Mouse (Mus musculus): ENCODE results near the gene 1700023F06Rik. TPM values are rescaled to one million over a fixed set of nuclear protein-coding genes. Genes with fewer than 3 reads are reported as not detected.

The 1700023F06Rik gene
- polyA plus RNA-seq, 1 experiment from 2014 or later = 2.0 TPM

- Histone ChIP-seq H3K36me3 (no peaks in the 10 kb centered on the region), H3K4me2 (replicated peaks) (no peak overlapping the region), H3K9ac (no peak overlapping the region), H3K4me3 (replicated peaks) (no peak overlapping the region), H3K27me3 (peaks cover 46% of the 10 kb centered on the region), H3K4me1 (peaks cover 17% of the 10 kb centered on the region), H3K27ac (replicated peaks) (no peak overlapping the region), H3K9me3 (replicated peaks) (no peaks in the 10 kb centered on the region)
- 65% methylated on average over 6 of the region's 6 CpGs for WGBS
- no peak for ATAC-seq (ENCODE audit: insufficient number of reproducible peaks, low FRiP score, low TSS enrichment, low read depth)
Measured at GRCm38 (mm10) chr11:103172392-103173040, 35.8 kb downstream of the 1700023F06Rik start.

GRCm38 (mm10) chr11:103171703-103172391 lies 36.5 kb downstream of the 1700023F06Rik start:
- no peak overlapping the region for H3K4me2 ChIP-seq (replicated peaks)
- WGBS = 49% methylated on average over 9 of the region's 9 CpGs
- no peak overlapping the region for H3K9ac ChIP-seq

DNA sequence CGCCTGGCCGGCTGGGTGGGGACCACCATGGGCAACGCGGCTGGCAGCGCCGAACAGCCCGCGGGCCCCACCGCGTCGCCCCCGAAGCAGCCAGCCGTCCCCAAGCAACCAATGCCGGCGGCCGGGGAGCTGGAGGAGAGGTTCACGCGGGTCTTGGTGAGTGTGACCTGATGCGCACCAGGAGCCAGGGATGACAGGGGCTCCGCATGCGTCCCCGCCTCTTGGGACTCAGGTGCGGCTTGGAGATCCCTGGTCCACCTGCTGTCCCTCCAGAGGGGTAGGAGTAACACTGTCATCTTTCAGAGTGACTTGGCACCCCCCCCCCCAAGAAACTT lies 37.1 kb downstream of the 1700023F06Rik start:
- under 1% methylated on average over 23 of the region's 23 CpGs for WGBS
- peak overlapping the region; percentile 15 for H3K9ac ChIP-seq
- no peaks in the 10 kb centered on the region for H3K36me3 ChIP-seq
- no peaks in the 10 kb centered on the region for H3K9me3 ChIP-seq (replicated peaks)
- peaks cover 46% of the 10 kb centered on the region for H3K27me3 ChIP-seq
- H3K4me3 ChIP-seq (replicated peaks) = peak overlapping the region; percentile 54
- no peak overlapping the region for H3K27ac ChIP-seq (replicated peaks)
- no peak for ATAC-seq (ENCODE audit: insufficient number of reproducible peaks, low FRiP score, low TSS enrichment, low read depth)
- peaks cover 17% of the 10 kb centered on the region for H3K4me1 ChIP-seq
- H3K4me2 ChIP-seq (replicated peaks) = peak overlapping the region; percentile 97

More at GRCm38 (mm10) chr11:103171703-103172391, 36.5 kb downstream of the 1700023F06Rik start:
- ATAC-seq (ENCODE audit: insufficient number of reproducible peaks, low FRiP score, low TSS enrichment, low read depth) = no peak
- Histone ChIP-seq H3K4me1 (peaks cover 17% of the 10 kb centered on the region), H3K36me3 (no peaks in the 10 kb centered on the region), H3K9me3 (replicated peaks) (no peaks in the 10 kb centered on the region), H3K27me3 (peaks cover 46% of the 10 kb centered on the region), H3K27ac (replicated peaks) (no peak overlapping the region), H3K4me3 (replicated peaks) (peak overlapping the region; percentile 54)

DNA sequence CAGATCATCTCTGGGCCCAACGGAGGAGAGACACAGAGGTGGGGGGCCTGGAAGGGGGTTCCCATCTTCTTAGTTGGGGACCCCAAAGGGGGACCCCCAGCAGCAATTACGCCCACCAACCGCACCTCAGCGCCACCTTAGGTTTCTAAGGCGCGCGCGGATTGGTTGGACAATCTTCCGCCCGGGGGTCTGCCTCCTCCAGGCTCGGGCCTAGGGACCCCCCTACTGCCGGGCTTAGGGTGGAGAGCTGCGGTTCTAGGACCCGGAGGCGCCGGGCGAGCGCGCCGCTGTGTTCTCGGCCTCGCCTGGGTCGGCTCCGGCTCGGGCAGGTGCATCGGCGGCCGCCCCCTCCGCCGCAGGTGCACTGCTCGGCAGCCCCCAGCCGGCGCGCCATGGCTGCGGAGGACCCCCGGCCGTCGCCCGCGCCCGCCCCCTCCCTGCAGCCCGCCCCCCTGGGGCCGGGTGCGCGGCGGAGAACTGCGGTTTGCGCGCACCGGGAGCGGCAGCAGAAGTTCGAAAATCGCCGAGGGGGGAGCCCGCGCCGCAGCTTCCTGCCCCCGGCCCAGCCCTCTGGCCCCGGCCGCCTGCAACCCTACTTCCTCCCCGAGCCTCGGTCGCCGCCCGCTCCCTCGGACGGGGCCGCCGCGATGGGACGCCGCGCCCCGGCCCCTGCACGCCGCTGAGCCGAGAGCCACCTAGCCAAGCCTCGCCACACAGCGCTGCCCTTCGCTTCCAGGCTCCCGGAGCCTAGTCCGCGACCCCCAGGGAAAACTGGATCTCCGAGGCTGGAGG lies 37.7 kb downstream of the 1700023F06Rik start, which contains the start of gene Fmnl1:
Fmnl1 (plus strand) TSS at position 614 of the 792 bp plus-strand sequence.
- WGBS = 1% methylated on average over 72 of the region's 84 CpGs

DNA sequence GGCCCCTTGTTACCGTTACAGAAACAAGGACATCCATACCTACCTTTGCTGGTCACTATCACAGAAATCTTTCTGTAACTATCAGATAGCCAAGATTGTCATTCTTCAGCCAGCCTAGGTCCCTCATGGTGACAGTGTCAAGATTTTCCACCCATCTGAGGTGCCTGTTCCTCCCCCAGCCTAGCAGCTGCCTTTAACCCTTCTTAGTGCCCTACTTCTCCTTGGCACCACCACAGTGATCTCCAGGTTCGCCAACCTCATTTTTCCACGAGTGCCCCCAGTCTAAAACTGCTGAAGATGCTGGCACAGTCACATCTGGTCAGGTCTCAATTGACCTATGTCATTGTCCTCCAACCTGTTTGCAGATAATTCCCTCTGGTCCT lies 38.3 kb downstream of the 1700023F06Rik start:
- Histone ChIP-seq H3K4me1 (peaks cover 12% of the 10 kb centered on the region), H3K9ac (no peak overlapping the region), H3K27ac (replicated peaks) (no peak overlapping the region), H3K27me3 (peaks cover 46% of the 10 kb centered on the region), H3K9me3 (replicated peaks) (no peaks in the 10 kb centered on the region), H3K36me3 (no peaks in the 10 kb centered on the region), H3K4me2 (replicated peaks) (peak overlapping the region; percentile 97), H3K4me3 (replicated peaks) (peak overlapping the region; percentile 54)
- no peak for ATAC-seq (ENCODE audit: insufficient number of reproducible peaks, low FRiP score, low TSS enrichment, low read depth)
- WGBS = 52% methylated on average over 3 of the region's 3 CpGs

More for the DNA sequence above, 37.7 kb downstream of the 1700023F06Rik start, which contains the start of gene Fmnl1:
- ATAC-seq (ENCODE audit: insufficient number of reproducible peaks, low FRiP score, low TSS enrichment, low read depth) = 0 out of 2 replicates have a peak, but pooled peaks have one; percentile 36
- Histone ChIP-seq H3K4me2 (replicated peaks) (peak within 1 kb of the TSS; percentile 97), H3K4me1 (peaks cover 12% of the 10 kb centered on the region), H3K36me3 (no peaks in the 10 kb centered on the region), H3K27ac (replicated peaks) (no peak within 1 kb of the TSS), H3K9me3 (replicated peaks) (no peaks in the 10 kb centered on the region), H3K9ac (peak within 1 kb of the TSS; percentile 15), H3K27me3 (peaks cover 46% of the 10 kb centered on the region), H3K4me3 (replicated peaks) (peak within 1 kb of the TSS; percentile 54)

GRCm38 (mm10) chr11:103169664-103170063 lies 38.7 kb downstream of the 1700023F06Rik start:
- Histone ChIP-seq H3K27ac (replicated peaks) (no peak overlapping the region), H3K4me2 (replicated peaks) (no peak overlapping the region), H3K9ac (no peak overlapping the region), H3K4me1 (peaks cover 12% of the 10 kb centered on the region), H3K27me3 (peaks cover 46% of the 10 kb centered on the region), H3K36me3 (no peaks in the 10 kb centered on the region), H3K9me3 (replicated peaks) (no peaks in the 10 kb centered on the region), H3K4me3 (replicated peaks) (no peak overlapping the region)
- WGBS = 86% methylated on average over 5 of the region's 5 CpGs
- ATAC-seq (ENCODE audit: insufficient number of reproducible peaks, low FRiP score, low TSS enrichment, low read depth) = no peak

GRCm38 (mm10) chr11:103168690-103169390 lies 39.5 kb downstream of the 1700023F06Rik start:
- H3K27me3 ChIP-seq = peaks cover 46% of the 10 kb centered on the region
- H3K4me1 ChIP-seq = peaks cover 12% of the 10 kb centered on the region
- no peaks in the 10 kb centered on the region for H3K36me3 ChIP-seq
- no peak overlapping the region for H3K27ac ChIP-seq (replicated peaks)
- no peak overlapping the region for H3K9ac ChIP-seq
- ATAC-seq (ENCODE audit: insufficient number of reproducible peaks, low FRiP score, low TSS enrichment, low read depth) = no peak
- H3K4me3 ChIP-seq (replicated peaks) = no peak overlapping the region
- H3K4me2 ChIP-seq (replicated peaks) = no peak overlapping the region
- WGBS = 26% methylated on average over 9 of the region's 9 CpGs
- H3K9me3 ChIP-seq (replicated peaks) = no peaks in the 10 kb centered on the region

DNA sequence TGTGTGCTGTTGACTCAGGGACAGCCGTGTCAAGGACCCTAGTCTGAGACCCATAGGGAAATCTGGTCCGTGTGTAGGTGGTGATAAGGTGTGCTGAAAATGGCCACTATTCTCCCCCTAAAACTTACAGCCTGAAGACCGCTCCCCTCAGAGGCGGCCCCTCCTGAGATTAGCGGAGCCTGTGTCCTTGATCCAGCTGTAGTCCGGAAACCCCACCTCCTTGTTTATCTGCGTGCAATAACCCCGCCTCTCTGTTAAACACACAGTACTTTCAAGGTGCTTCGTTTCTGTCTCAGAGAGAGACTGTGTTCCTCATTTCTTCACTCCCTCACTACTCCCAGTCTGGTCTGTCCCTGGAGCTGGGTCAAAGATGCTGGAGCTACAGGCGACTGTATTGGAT lies 44.0 kb downstream of the 1700023F06Rik start:
- Histone ChIP-seq H3K27me3 (peaks cover 9% of the 10 kb centered on the region), H3K27ac (replicated peaks) (no peak overlapping the region), H3K9ac (no peak overlapping the region), H3K36me3 (no peaks in the 10 kb centered on the region), H3K4me2 (replicated peaks) (no peak overlapping the region), H3K9me3 (replicated peaks) (no peaks in the 10 kb centered on the region), H3K4me1 (no peaks in the 10 kb centered on the region), H3K4me3 (replicated peaks) (no peak overlapping the region)
- 30% methylated on average over 10 of the region's 10 CpGs for WGBS
- no peak for ATAC-seq (ENCODE audit: insufficient number of reproducible peaks, low FRiP score, low TSS enrichment, low read depth)

- Histone ChIP-seq H3K27me3 (no peaks in the 10 kb centered on the region), H3K27ac (replicated peaks) (no peak overlapping the region), H3K9me3 (replicated peaks) (no peaks in the 10 kb centered on the region), H3K4me2 (replicated peaks) (no peak overlapping the region), H3K4me3 (replicated peaks) (no peak overlapping the region), H3K4me1 (peaks cover 7% of the 10 kb centered on the region), H3K36me3 (no peaks in the 10 kb centered on the region), H3K9ac (no peak overlapping the region)
- WGBS = 85% methylated on average over 5 of the region's 5 CpGs
- no peak for ATAC-seq (ENCODE audit: insufficient number of reproducible peaks, low FRiP score, low TSS enrichment, low read depth)
Measured at GRCm38 (mm10) chr11:103162132-103162531, 46.2 kb downstream of the 1700023F06Rik start.

- ATAC-seq (ENCODE audit: insufficient number of reproducible peaks, low FRiP score, low TSS enrichment, low read depth) = no peak
- Histone ChIP-seq H3K36me3 (no peaks in the 10 kb centered on the region), H3K4me1 (peaks cover 7% of the 10 kb centered on the region), H3K27me3 (no peaks in the 10 kb centered on the region), H3K4me2 (replicated peaks) (no peak overlapping the region), H3K9ac (no peak overlapping the region), H3K27ac (replicated peaks) (no peak overlapping the region), H3K4me3 (replicated peaks) (no peak overlapping the region), H3K9me3 (replicated peaks) (no peaks in the 10 kb centered on the region)
- 77% methylated on average over 7 of the region's 7 CpGs for WGBS
Measured at GRCm38 (mm10) chr11:103161449-103161848, 46.9 kb downstream of the 1700023F06Rik start.

DNA sequence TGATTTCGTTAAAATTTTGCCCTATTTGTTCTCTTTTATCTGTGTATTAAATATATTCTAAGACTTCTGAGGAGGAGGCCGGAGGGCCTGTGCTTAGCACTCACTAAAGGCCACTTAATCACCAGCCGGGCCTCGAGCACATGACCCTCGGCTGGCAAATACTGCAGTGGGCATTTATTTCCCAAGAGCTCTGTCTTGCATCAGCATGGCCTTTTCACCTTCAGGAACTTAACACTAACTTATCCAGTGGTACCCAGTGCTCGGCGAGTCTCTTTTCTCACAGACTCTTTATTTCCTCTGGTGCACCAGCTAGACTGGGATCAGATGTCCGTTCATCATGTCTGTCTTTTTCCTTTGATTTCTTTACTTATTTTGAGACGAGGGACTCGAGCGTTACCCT lies 47.6 kb downstream of the 1700023F06Rik start:
- H3K4me2 ChIP-seq (replicated peaks) = no peak overlapping the region
- ATAC-seq (ENCODE audit: insufficient number of reproducible peaks, low FRiP score, low TSS enrichment, low read depth) = no peak
- peaks cover 7% of the 10 kb centered on the region for H3K4me1 ChIP-seq
- no peaks in the 10 kb centered on the region for H3K27me3 ChIP-seq
- 87% methylated on average over 11 of the region's 11 CpGs for WGBS
- H3K9me3 ChIP-seq (replicated peaks) = no peaks in the 10 kb centered on the region
- no peak overlapping the region for H3K4me3 ChIP-seq (replicated peaks)
- H3K36me3 ChIP-seq = no peaks in the 10 kb centered on the region
- H3K9ac ChIP-seq = no peak overlapping the region
- H3K27ac ChIP-seq (replicated peaks) = no peak overlapping the region
